Mouse (Mus musculus) erythroblast, embryonic 14.5 days (primary cell): ENCODE results near the gene Nrxn3.

ENCODE experiments used
- GATA1 ChIP-seq: IDR thresholded peaks from 2 replicates; pipeline ENCODE4 v1.6.1; 2012; ENCODE audit warnings: low read length, inconsistent platforms, mixed read lengths
- TAL1 ChIP-seq: IDR thresholded peaks from 3 replicates; pipeline ENCODE4 v1.6.1; 2012; ENCODE audit warnings: low read length, inconsistent platforms, mixed read lengths

DNA sequence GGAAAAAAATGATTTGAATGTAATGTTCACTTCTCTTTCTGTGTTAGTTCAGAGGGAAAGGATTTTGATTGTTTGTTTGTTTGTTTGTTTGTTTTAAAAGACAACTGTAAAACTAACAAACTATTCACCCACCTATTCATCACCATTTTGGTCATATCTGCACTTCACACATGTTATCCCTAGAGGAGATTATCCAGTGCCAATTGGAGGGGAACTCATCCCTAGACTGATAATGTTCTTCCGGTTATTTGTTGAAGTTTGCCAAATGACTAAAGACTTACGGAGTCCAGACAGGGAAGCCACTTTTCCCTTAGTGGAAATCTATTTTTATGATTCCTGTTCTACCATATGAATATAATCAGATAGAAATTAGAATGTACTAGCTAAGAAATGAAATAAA, 831.5 kb downstream of the Nrxn3 start:
- TF ChIP-seq GATA1 = no peak
- TF ChIP-seq TAL1 = no peak
